17 mouse cellular contexts compared by ENCODE assay signal in genomic region chr14:33310719-33311118, GRCm38 (mm10).
DNase-seq lines count a peak whose midpoint lies in the region; ATAC-seq and TF ChIP-seq lines count a peak whose summit lies in the region.
"Had no signal": no experiment of that assay in that cellular context is flagged by ENCODE, and none has a peak within 500 bp of the region (broad histone marks: within the 10 kb centered on the region; RNA-seq: fewer than 3 reads in every experiment).

No protein-coding gene starts in this region.

- 40% methylated on average over 4 of the region's 4 CpGs for WGBS in heart, embryonic 11.5 days (ENCODE audit: insufficient replicate concordance)
- 71% methylated on average over 4 of the region's 4 CpGs for WGBS in forebrain, embryonic 14.5 days

- H3K4me3 ChIP-seq in embryonic fibroblast, embryonic 13.5 days (ENCODE audit: insufficient read depth, low read length): no peak overlapping the region
- H3K4me3 ChIP-seq in heart, embryonic 11.5 days (ENCODE audit: low read depth, low read length): no peak overlapping the region
- H3K4me3 ChIP-seq in forebrain, embryonic 14.5 days (ENCODE audit: low read depth, low read length): no peak overlapping the region
- H3K4me3 ChIP-seq: embryonic facial prominence, embryonic 15.5 days; forebrain, embryonic 13.5 days; left cerebral cortex, adult 2 months; lung, embryonic 15.5 days; neural tube, embryonic 15.5 days had no signal

- H3K4me1 ChIP-seq in embryonic fibroblast, embryonic 13.5 days (ENCODE audit: control insufficient read depth, insufficient read depth, low read length): peaks cover 4% of the 10 kb centered on the region; the same call in 1 of the 2 replicates
- peaks cover 4% of the 10 kb centered on the region; the same call in 1 of the 2 replicates for H3K4me1 ChIP-seq in heart, embryonic 11.5 days (ENCODE audit: control insufficient read depth, insufficient read depth, low read length)
- H3K4me1 ChIP-seq in forebrain, embryonic 14.5 days (ENCODE audit: control insufficient read depth, insufficient read depth, low read length): no peaks in the 10 kb centered on the region
- H3K4me1 ChIP-seq: embryonic facial prominence, embryonic 15.5 days had no signal

- no peaks in the 10 kb centered on the region for H3K9me3 ChIP-seq in heart, embryonic 11.5 days (replicated peaks; ENCODE audit: control insufficient read depth, low read length)
- no peaks in the 10 kb centered on the region for H3K9me3 ChIP-seq in forebrain, embryonic 14.5 days (replicated peaks; ENCODE audit: control insufficient read depth, low read length)
- H3K9me3 ChIP-seq: embryonic facial prominence, embryonic 15.5 days; forebrain, embryonic 13.5 days; lung, embryonic 15.5 days; neural tube, embryonic 15.5 days had no signal

- H3K9ac ChIP-seq in heart, embryonic 11.5 days (ENCODE audit: low read depth, low read length): no peak overlapping the region
- no peak overlapping the region for H3K9ac ChIP-seq in forebrain, embryonic 14.5 days (ENCODE audit: low read length)
- H3K9ac ChIP-seq: embryonic facial prominence, embryonic 15.5 days; forebrain, embryonic 13.5 days; lung, embryonic 15.5 days; neural tube, embryonic 15.5 days had no signal

- H3K36me3 ChIP-seq in heart, embryonic 11.5 days (ENCODE audit: control insufficient read depth, insufficient read depth, low read length): no peaks in the 10 kb centered on the region
- H3K36me3 ChIP-seq in forebrain, embryonic 14.5 days (ENCODE audit: control insufficient read depth, insufficient read depth, low read length): no peaks in the 10 kb centered on the region
- H3K36me3 ChIP-seq: embryonic facial prominence, embryonic 15.5 days; lung, embryonic 15.5 days; neural tube, embryonic 15.5 days had no signal

- TF ChIP-seq POLR2A in embryonic fibroblast, embryonic 13.5 days (IDR thresholded peaks at IDR 0.05; ENCODE audit: low read depth, low read length): no peak

- peak; percentile 61 for DNase-seq in kidney, adult 9 months
- no peak for DNase-seq in kidney, adult 18-20 months
- peak; percentile 51 for DNase-seq in ovary, postnatal 36 days (ENCODE audit: low spot score)
- no peak for DNase-seq in ovary, postnatal 10 days (ENCODE audit: low spot score)
- no peak for DNase-seq in forebrain, embryonic 14.5 days (ENCODE audit: low spot score)
- DNase-seq: cerebellum, adult 9-11 months; right cerebral cortex, postnatal 14 days had no signal

- peaks cover 8% of the 10 kb centered on the region; the same call in 1 of the 2 replicates for H3K27me3 ChIP-seq in heart, embryonic 11.5 days (ENCODE audit: control insufficient read depth, insufficient read depth, low read length)
- H3K27me3 ChIP-seq in forebrain, embryonic 14.5 days (replicated peaks; ENCODE audit: control insufficient read depth, insufficient read depth, low read length): no peaks in the 10 kb centered on the region
- H3K27me3 ChIP-seq: lung, embryonic 15.5 days had no signal

- no peak for ATAC-seq in heart, embryonic 11.5 days (replicated peaks; ENCODE audit: insufficient number of reproducible peaks, low FRiP score, low TSS enrichment)
- ATAC-seq in forebrain, embryonic 14.5 days: no peak
- ATAC-seq: activated CD4-positive, CD25-positive, alpha-beta regulatory T cell, adult 4 months; forebrain, embryonic 13.5 days; inflammation-experienced regulatory T-cells, adult 6 months had no signal

- no peak for TF ChIP-seq CTCF in embryonic fibroblast, embryonic 13.5 days (IDR thresholded peaks at IDR 0.05; ENCODE audit: borderline replicate concordance, insufficient read depth, low read length)

- H3K4me2 ChIP-seq in heart, embryonic 11.5 days: no peak overlapping the region
- no peak overlapping the region for H3K4me2 ChIP-seq in forebrain, embryonic 14.5 days (ENCODE audit: low read length)
- H3K4me2 ChIP-seq: embryonic facial prominence, embryonic 15.5 days; forebrain, embryonic 13.5 days; lung, embryonic 15.5 days; neural tube, embryonic 15.5 days had no signal

- peak overlapping the region; percentile 49; the same call in 1 of the 2 replicates for H3K27ac ChIP-seq in embryonic fibroblast, embryonic 13.5 days (ENCODE audit: insufficient read depth, low read length)
- no peak overlapping the region for H3K27ac ChIP-seq in heart, embryonic 11.5 days (ENCODE audit: low read depth, low read length)
- no peak overlapping the region for H3K27ac ChIP-seq in forebrain, embryonic 14.5 days (ENCODE audit: low read depth, low read length)
- H3K27ac ChIP-seq: embryonic facial prominence, embryonic 15.5 days; forebrain, embryonic 13.5 days; left cerebral cortex, adult 2 months; lung, embryonic 15.5 days; neural tube, embryonic 15.5 days; stomach, postnatal 0 days had no signal

Comparison
In these comparisons a context has a peak if more than half of its experiments do, and no peak if none do; other contexts are left out.
1. DNase-seq: peak in kidney, adult 9 months (single experiment) and ovary, postnatal 36 days (single experiment); none in kidney, adult 18-20 months (single experiment), ovary, postnatal 10 days (single experiment) and forebrain, embryonic 14.5 days (single experiment).